Comparison of ENCODE assay signal across 8 mouse cellular contexts in genomic region chr5:35757639-35758001, GRCm38 (mm10). TPM values are rescaled to one million over a fixed set of nuclear protein-coding genes. Genes with fewer than 3 reads are reported as not detected.
DNase-seq lines count a peak whose midpoint lies in the region; ATAC-seq and TF ChIP-seq lines count a peak whose summit lies in the region.

TSS of gene Ablim2 (plus strand) at chr5:35757880.

- H3K4me1 ChIP-seq in heart, embryonic 13.5 days, result peaks cover 21% of the 10 kb centered on the region
- H3K4me1 ChIP-seq in kidney, postnatal 0 days (replicated peaks; ENCODE audit: insufficient read depth, low read length), result no peaks in the 10 kb centered on the region
- H3K4me1 ChIP-seq in liver, adult 2 months (ENCODE audit: control insufficient read depth, insufficient read depth, low read length), result peaks cover 4% of the 10 kb centered on the region; the same call in 1 of the 2 replicates

- WGBS in heart, embryonic 13.5 days, result under 1% methylated on average over 35 of the region's 35 CpGs
- WGBS in kidney, postnatal 0 days, result under 1% methylated on average over 35 of the region's 35 CpGs
- under 1% methylated on average over 35 of the region's 35 CpGs for WGBS in liver, adult 2 months

- no peak within 1 kb of the TSS for H3K27ac ChIP-seq in heart, embryonic 13.5 days (replicated peaks)
- no peak within 1 kb of the TSS for H3K27ac ChIP-seq in kidney, postnatal 0 days
- H3K27ac ChIP-seq in liver, adult 2 months (replicated peaks; ENCODE audit: insufficient read depth, low read depth, low read length), result peak within 1 kb of the TSS; percentile 46

- peak within 1 kb of the TSS; percentile 100 for H3K4me2 ChIP-seq in heart, embryonic 13.5 days
- peak within 1 kb of the TSS; percentile 75 for H3K4me2 ChIP-seq in kidney, postnatal 0 days (ENCODE audit: low read length)

- DNase-seq in A20 (ENCODE audit: low read depth, low spot score), result peak; percentile 96
- peak; percentile 99 for DNase-seq in brain, embryonic 14.5 days (ENCODE audit: low read depth)
- DNase-seq in fibroblast of lung, adult 2 months (ENCODE audit: low read depth), result peak; percentile 58
- peak; percentile 92 for DNase-seq in kidney, postnatal 0 days (ENCODE audit: low spot score)
- peak; percentile 88 for DNase-seq in liver, adult 2 months (ENCODE audit: extremely low read depth, low read depth, low spot score)
- peak; percentile 91 to 92 for DNase-seq in spleen, postnatal 36 days (ENCODE audit: low spot score in 2 of 2)

- H3K9me3 ChIP-seq in heart, embryonic 13.5 days, result no peaks in the 10 kb centered on the region
- no peaks in the 10 kb centered on the region for H3K9me3 ChIP-seq in kidney, postnatal 0 days (replicated peaks; ENCODE audit: low read length)

- peak; percentile 90 for ATAC-seq in heart, embryonic 13.5 days (ENCODE audit: extremely low read depth, insufficient number of reproducible peaks, low FRiP score, low TSS enrichment)
- ATAC-seq in kidney, postnatal 0 days (replicated peaks; ENCODE audit: low FRiP score, low read depth), result peak; percentile 95
- peak; percentile 84 for ATAC-seq in monocyte, adult 5-6 weeks (replicated peaks; ENCODE audit: insufficient number of reproducible peaks, low FRiP score, low TSS enrichment, poor library complexity, severe bottlenecking)

- 0 out of 2 replicates have a peak, but pooled peaks have one; percentile 11 for TF ChIP-seq CTCF in brain, embryonic 14.5 days (IDR thresholded peaks at IDR 0.05; ENCODE audit: borderline replicate concordance, extremely low read depth, insufficient read depth, insufficient read length)
- TF ChIP-seq CTCF in kidney, postnatal 0 days (IDR thresholded peaks at IDR 0.05; ENCODE audit: low read depth), result peak; percentile 28; the same call in 1 of the 2 replicates
- no peak for TF ChIP-seq CTCF in liver, adult 2 months (IDR thresholded peaks at IDR 0.05; ENCODE audit: low read depth, low read length)

- H3K27me3 ChIP-seq in heart, embryonic 13.5 days (replicated peaks), result peaks cover 71% of the 10 kb centered on the region
- 0 out of 2 replicates have a peak, but pooled peaks cover 3% of the 10 kb centered on the region for H3K27me3 ChIP-seq in kidney, postnatal 0 days (ENCODE audit: insufficient read depth, low read length)
- H3K27me3 ChIP-seq in liver, adult 2 months (ENCODE audit: control insufficient read depth, insufficient read depth, low read length), result no peaks in the 10 kb centered on the region

- peak within 1 kb of the TSS; percentile 76 for H3K4me3 ChIP-seq in heart, embryonic 13.5 days
- H3K4me3 ChIP-seq in kidney, postnatal 0 days (replicated peaks; ENCODE audit: low read depth, low read length), result peak within 1 kb of the TSS; percentile 41
- peak within 1 kb of the TSS; percentile 73 for H3K4me3 ChIP-seq in liver, adult 2 months (ENCODE audit: insufficient read depth, low read depth, low read length)

- peak within 1 kb of the TSS; percentile 81 for H3K9ac ChIP-seq in heart, embryonic 13.5 days
- H3K9ac ChIP-seq in kidney, postnatal 0 days (ENCODE audit: low read depth, low read length), result peak within 1 kb of the TSS; percentile 24
- peak within 1 kb of the TSS; percentile 82 for H3K9ac ChIP-seq in liver, adult 2 months (ENCODE audit: low read depth, low read length)

- peak; percentile 57; the same call in 1 of the 2 replicates for TF ChIP-seq POLR2A in brain, embryonic 14.5 days (IDR thresholded peaks at IDR 0.05; ENCODE audit: borderline replicate concordance, extremely low read depth, insufficient read depth, insufficient read length, poor library complexity, severe bottlenecking)
- 0 out of 2 replicates have a peak, but pooled peaks have one; percentile 26 for TF ChIP-seq POLR2A in liver, adult 2 months (IDR thresholded peaks at IDR 0.05; ENCODE audit: extremely low read depth, insufficient read depth, low read length)

- no peaks in the 10 kb centered on the region for H3K79me2 ChIP-seq in liver, adult 2 months (ENCODE audit: control insufficient read depth, insufficient read depth, low read length)

- H3K36me3 ChIP-seq in heart, embryonic 13.5 days, result no peaks in the 10 kb centered on the region
- H3K36me3 ChIP-seq in kidney, postnatal 0 days (ENCODE audit: insufficient read depth, low read length), result no peaks in the 10 kb centered on the region
- H3K36me3 ChIP-seq in liver, adult 2 months (ENCODE audit: control insufficient read depth, insufficient read depth, low read length), result no peaks in the 10 kb centered on the region

RNA-seq across cellular contexts. Expression of gene Ablim2, which starts in this region (rescaled TPM):
- polyA plus RNA-seq in brain, embryonic 14.5 days (2012; rRNA removed), result 10.7 and 19.6 TPM in 2 replicates
- 4.9 and 5.1 TPM in 2 replicates for polyA plus RNA-seq in heart, embryonic 13.5 days (2015; fragmentation: Nextera tagmentation; extraction: Ambion mirVana)
- polyA plus RNA-seq in kidney, postnatal 0 days (2015; fragmentation: Nextera tagmentation; extraction: Ambion mirVana), result 3.2 and 3.9 TPM in 2 replicates
- 1.9 and 2.3 TPM in 2 replicates for total RNA-seq in liver, adult 2 months (2014; rRNA removed)
- 3.5 and 5.9 TPM in 2 replicates for polyA plus RNA-seq in liver, adult 2 months (2012; rRNA removed)
- total RNA-seq in monocyte, adult 5-6 weeks (2017), result 1.4 to 5.4 TPM in 2 of 3 replicates, not detected in the other

Comparison
In these comparisons a context has a peak if more than half of its experiments do, and no peak if none do; other contexts are left out.
1. H3K9ac ChIP-seq: peak in every context shown above with its lines; median percentile 82 in liver, adult 2 months; 81 in heart, embryonic 13.5 days; 24 in kidney, postnatal 0 days.